Mouse (Mus musculus) kidney, postnatal 0 days (tissue): Measurements from ENCODE around the gene Abi1. TPM values are rescaled to one million over a fixed set of nuclear protein-coding genes. Genes with fewer than 3 reads are reported as not detected.
A peak's percentile ranks its signal among the peaks of the same experiment; 100 is the strongest.

Source experiments
- ATAC-seq: fragments of 200-750 bp; cut with Nextera tagmentation; replicated peaks from 2 replicates; pipeline ENCODE4 v1.8.0; 2017; ENCODE audit warnings: low read depth, moderate number of reproducible peaks, moderate TSS enrichment, moderate library complexity; ENCODE audit not compliant: low FRiP score
- DNase-seq: peaks from one replicate; pipeline ENCODE4 v3.0.0-alpha.2; 2016; ENCODE audit warnings: low spot score
- H3K27ac ChIP-seq: fragments of 300-500 bp; sonication (generic); 2 replicates; pipeline ENCODE4 v1.5.1; 2014; ENCODE audit warnings: mild to moderate bottlenecking
- H3K27me3 ChIP-seq: fragments of 300-500 bp; sonication (generic); 2 replicates; pipeline ENCODE4 v1.6.1; 2014; ENCODE audit warnings: low read length, mixed read lengths; ENCODE audit not compliant: insufficient read depth
- H3K36me3 ChIP-seq: fragments of 300-500 bp; sonication (generic); 2 replicates; pipeline ENCODE4 v1.6.1; 2014; ENCODE audit warnings: low read length, mixed read lengths; ENCODE audit not compliant: insufficient read depth
- H3K4me1 ChIP-seq: fragments of 300-500 bp; sonication (generic); replicated peaks from 2 replicates; pipeline ENCODE4 v1.6.1; 2014; ENCODE audit warnings: antibody characterized with exemption, low read length, mixed read lengths; ENCODE audit not compliant: insufficient read depth
- H3K4me2 ChIP-seq: fragments of 300-500 bp; sonication (generic); 2 replicates; pipeline ENCODE4 v1.6.1; 2014; ENCODE audit warnings: mild to moderate bottlenecking, low read length, moderate library complexity, mixed read lengths
- H3K4me3 ChIP-seq: fragments of 300-500 bp; sonication (generic); replicated peaks from 2 replicates; pipeline ENCODE4 v1.5.1; 2014; ENCODE audit warnings: low read depth, low read length
- H3K9ac ChIP-seq: fragments of 300-500 bp; sonication (generic); 2 replicates; pipeline ENCODE4 v1.6.1; 2014; ENCODE audit warnings: low read depth, low read length
- H3K9me3 ChIP-seq: fragments of 300-500 bp; sonication (generic); replicated peaks from 2 replicates; pipeline ENCODE4 v1.6.1; 2016; ENCODE audit warnings: low read length, inconsistent platforms, mixed read lengths
- CTCF ChIP-seq: IDR thresholded peaks from 2 replicates; pipeline ENCODE4 v1.5.1; 2016; ENCODE audit warnings: antibody characterized with exemption, low read depth, mild to moderate bottlenecking, moderate library complexity
- whole genome bisulfite sequencing: fragments of 180-500 bp; shearing (Covaris S2); extraction: QIAGEN DNeasy Blood & Tissue Kit; methylation state at CpG from one replicate; pipeline ENCODE4 v1.1.7; 2014; 5-methylcytosine and 5-hydroxymethylcytosine counted together
- polyA plus RNA-seq: library from polyadenylated mRNA; unstranded; fragments of >200 nt; fragmentation: Nextera tagmentation; extraction: Ambion mirVana; gene quantifications from 2 replicates; pipeline ENCODE4 v1.2.1, GENCODE M21; 2015

Abi1 gene
- polyA plus RNA-seq, 1 experiment from 2014 or later, result 41.0 TPM

DNA sequence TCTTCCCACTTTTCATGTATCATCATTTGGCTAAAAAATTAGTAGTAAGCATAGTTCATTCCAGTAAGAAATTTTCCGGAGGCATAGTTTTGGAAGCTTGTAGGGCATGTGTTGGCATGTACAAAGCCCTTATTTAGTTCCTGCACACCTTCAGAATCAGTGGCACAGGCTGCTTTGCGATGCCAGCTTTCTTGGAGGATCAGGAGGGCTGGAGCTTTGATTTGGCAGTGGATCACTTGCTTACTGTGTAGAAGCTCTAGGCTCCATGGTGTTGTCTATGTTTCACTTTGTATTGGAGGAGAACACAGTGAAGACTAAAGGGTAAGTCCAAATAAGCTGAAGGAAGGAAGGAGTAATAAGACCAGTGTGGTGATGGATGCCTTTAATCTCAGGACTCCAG lies 30.4 kb upstream of the Abi1 start:
- H3K27ac ChIP-seq, result no peak overlapping the region
- H3K9ac ChIP-seq, result no peak overlapping the region
- H3K27me3 ChIP-seq, result no peaks in the 10 kb centered on the region
- H3K4me2 ChIP-seq, result no peak overlapping the region
- 94% methylated on average over 2 of the region's 2 CpGs for WGBS
- H3K4me1 ChIP-seq, result no peaks in the 10 kb centered on the region; the same call in 1 of the 2 replicates
- no peak for TF ChIP-seq CTCF
- DNase-seq, result no peak
- H3K36me3 ChIP-seq, result 0 out of 2 replicates have a peak, but pooled peaks cover 3% of the 10 kb centered on the region
- ATAC-seq, result no peak
- no peaks in the 10 kb centered on the region for H3K9me3 ChIP-seq
- H3K4me3 ChIP-seq, result no peak overlapping the region

DNA sequence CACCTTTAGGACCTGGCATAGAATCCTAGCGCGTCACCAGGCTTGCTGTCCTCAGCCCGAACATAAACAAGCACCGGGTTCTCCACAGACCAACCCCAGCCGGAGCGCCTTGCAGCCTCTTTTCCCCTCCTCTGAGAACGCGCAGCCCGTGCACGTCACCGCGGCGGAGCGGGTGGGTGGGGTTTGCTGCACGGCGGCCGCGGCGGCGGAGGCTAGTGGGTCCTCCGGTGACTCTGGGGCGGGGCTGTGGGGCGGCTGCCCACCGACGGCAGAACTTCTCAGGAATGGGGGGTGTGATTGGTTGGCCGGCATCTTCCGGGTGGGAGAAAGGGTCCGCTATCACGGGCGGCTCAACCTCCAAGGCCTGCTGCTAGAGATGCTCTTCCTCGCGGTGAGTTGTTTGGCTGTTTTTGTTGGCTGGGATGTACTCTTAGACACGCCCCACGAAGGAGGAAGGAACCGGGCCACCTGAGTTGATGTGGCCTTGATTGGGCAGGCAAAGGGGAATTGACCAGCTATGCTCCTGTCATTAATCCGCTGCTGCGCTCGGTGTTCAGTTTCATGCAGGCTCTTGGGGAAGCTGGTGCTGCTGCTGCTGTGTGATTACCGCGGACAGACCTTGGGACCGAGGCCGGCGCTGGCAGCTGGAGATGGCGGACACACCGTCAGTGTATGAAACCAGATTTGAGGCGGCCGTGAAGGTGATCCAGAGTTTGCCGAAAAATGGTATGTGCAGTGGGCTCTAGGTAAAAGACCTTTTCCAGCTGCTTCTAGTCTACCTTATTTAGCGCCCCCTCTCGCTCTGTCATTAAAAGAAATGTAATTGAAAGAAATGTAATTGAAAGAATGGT lies 29.1 kb upstream of the Abi1 start:
- Histone ChIP-seq H3K27me3 (no peaks in the 10 kb centered on the region), H3K4me2 (peak overlapping the region; percentile 97), H3K4me1 (no peaks in the 10 kb centered on the region; the same call in 1 of the 2 replicates), H3K9ac (peak overlapping the region; percentile 75), H3K9me3 (no peaks in the 10 kb centered on the region), H3K4me3 (peak overlapping the region; percentile 64), H3K36me3 (0 out of 2 replicates have a peak, but pooled peaks cover 3% of the 10 kb centered on the region), H3K27ac (peak overlapping the region; percentile 98)
- WGBS, result under 1% methylated on average over 50 of the region's 50 CpGs
- peak; percentile 44 for TF ChIP-seq CTCF
- ATAC-seq, result peak; percentile 92
- DNase-seq, result peak; percentile 94

DNA sequence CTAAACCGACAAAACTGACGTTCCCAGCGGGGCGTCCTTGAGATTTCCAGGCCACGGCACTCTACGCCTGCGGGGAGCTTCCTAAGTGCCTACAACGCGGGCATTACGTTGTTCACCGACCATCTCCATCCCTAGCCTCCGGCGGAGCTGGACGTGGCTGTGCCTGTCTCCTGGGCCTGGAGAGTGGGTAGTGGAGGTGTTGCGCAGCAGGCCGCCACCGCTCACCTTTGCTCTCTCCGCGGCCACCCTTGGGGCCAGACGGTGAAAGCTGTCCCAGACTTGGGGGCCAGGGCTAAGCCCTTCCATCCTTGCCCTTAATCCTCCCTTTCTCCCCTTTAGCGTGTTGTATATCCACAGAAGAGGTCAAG lies 28.3 kb upstream of the Abi1 start:
- Histone ChIP-seq H3K9me3 (no peaks in the 10 kb centered on the region), H3K27me3 (no peaks in the 10 kb centered on the region), H3K36me3 (0 out of 2 replicates have a peak, but pooled peaks cover under 1% of the 10 kb centered on the region), H3K9ac (peak overlapping the region; percentile 75), H3K4me2 (peak overlapping the region; percentile 97), H3K27ac (peak overlapping the region; percentile 98), H3K4me3 (peak overlapping the region; percentile 64), H3K4me1 (no peaks in the 10 kb centered on the region; the same call in 1 of the 2 replicates)
- ATAC-seq (peak; percentile 65), DNase-seq (no peak)
- TF ChIP-seq CTCF, result no peak
- WGBS, result 2% methylated on average over 21 of the region's 21 CpGs

DNA sequence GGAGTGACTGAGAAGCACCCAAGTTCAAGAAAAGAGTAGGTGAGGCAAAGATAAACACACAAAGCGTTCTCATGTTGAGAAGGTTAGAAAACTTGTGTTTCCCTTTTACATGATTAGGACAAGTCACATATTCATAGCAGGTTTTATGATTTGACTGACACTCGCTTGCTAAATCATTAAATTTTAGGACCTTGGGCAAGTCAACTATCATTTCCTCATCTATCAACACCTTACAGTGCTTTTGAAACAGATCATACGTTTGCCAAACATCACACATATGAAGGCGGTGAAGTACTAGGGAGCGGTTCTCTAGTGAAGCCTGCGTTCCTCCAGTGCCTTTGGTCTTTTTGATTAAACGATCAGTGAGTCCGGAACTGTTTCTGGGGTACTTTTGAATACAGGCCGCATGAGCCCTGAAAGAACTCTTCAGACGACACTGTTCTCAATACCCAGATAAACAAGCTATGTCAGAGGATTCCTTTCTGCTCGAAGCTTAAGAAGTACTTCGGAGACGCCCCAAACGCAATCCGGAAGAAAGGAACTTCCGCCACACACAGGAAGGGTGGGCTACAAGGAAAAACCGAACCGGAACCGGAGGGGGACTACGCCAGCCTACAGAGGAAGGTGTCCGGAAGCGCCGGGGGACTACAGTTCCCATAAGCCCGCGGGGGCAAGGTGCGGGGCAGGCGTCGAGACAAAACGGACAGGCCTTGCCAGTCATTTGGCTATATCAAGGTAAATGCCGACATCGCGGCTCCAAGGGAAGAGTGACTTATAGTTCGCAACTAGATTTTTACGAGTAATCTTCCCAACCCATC lies 27.7 kb upstream of the Abi1 start, which contains the start of gene Acbd5:
Acbd5 (plus strand) TSS at position 616 of the 818 bp plus-strand sequence.
- Histone ChIP-seq H3K9me3 (no peaks in the 10 kb centered on the region), H3K4me1 (no peaks in the 10 kb centered on the region; the same call in 1 of the 2 replicates), H3K27ac (peak within 1 kb of the TSS; percentile 98), H3K27me3 (no peaks in the 10 kb centered on the region), H3K4me2 (peak within 1 kb of the TSS; percentile 97), H3K4me3 (peak within 1 kb of the TSS; percentile 64), H3K9ac (peak within 1 kb of the TSS; percentile 75), H3K36me3 (no peaks in the 10 kb centered on the region)
- TF ChIP-seq CTCF, result no peak
- DNase-seq (peak; percentile 99), ATAC-seq (peak; percentile 93)
- WGBS, result 2% methylated on average over 34 of the region's 34 CpGs

DNA sequence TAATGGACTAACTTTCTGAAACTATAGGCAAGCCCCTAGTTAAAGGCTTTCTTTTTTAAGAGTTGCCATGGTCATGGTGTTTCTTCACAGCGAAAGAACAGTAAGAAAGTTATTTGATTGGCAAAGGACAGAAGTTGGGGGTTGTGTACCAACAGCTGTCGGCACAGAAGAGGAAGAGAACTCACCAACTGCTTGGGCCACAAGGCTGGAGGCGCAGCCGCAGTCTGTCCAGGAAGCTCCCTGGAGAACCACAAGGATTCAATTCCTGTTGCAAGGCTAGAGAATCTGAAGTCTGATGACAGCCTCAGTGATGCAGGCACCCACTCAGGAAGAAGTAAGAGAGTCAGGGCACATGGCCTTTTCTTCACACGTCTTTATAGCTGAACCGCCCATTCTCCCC lies 12.5 kb upstream of the Abi1 start:
- no peak for TF ChIP-seq CTCF
- Histone ChIP-seq H3K9ac (no peak overlapping the region), H3K36me3 (no peaks in the 10 kb centered on the region), H3K27me3 (no peaks in the 10 kb centered on the region), H3K4me3 (no peak overlapping the region), H3K27ac (no peak overlapping the region), H3K4me1 (no peaks in the 10 kb centered on the region), H3K4me2 (no peak overlapping the region), H3K9me3 (no peaks in the 10 kb centered on the region)
- DNase-seq (no peak), ATAC-seq (no peak)
- 83% methylated on average over 6 of the region's 6 CpGs for WGBS

DNA sequence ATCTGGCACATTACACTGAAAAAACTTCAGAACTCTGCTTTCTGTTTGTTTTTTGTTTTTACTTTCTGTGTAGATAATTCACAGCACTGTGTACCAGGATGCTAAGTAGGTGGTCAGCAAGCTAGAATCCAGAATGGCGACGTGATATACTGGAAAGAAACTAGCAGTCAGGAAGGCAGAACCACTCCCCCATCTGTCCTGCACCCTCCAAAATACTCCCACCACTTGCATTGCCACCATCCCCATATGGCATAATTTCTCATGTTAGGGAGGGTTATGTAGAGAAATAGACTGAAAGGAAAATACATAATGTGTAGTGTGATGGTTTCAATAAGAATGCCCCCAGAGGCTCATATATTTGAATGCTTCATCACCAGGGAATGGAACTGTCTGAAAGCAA lies 11.8 kb upstream of the Abi1 start:
- no peak overlapping the region for H3K27ac ChIP-seq
- 64% methylated on average over 2 of the region's 2 CpGs for WGBS
- H3K27me3 ChIP-seq, result no peaks in the 10 kb centered on the region
- H3K9ac ChIP-seq, result no peak overlapping the region
- H3K4me1 ChIP-seq, result no peaks in the 10 kb centered on the region
- ATAC-seq (no peak), DNase-seq (no peak)
- H3K9me3 ChIP-seq, result no peaks in the 10 kb centered on the region
- H3K36me3 ChIP-seq, result no peaks in the 10 kb centered on the region
- no peak for TF ChIP-seq CTCF
- no peak overlapping the region for H3K4me2 ChIP-seq
- no peak overlapping the region for H3K4me3 ChIP-seq
